Mouse (Mus musculus) heart, adult 18-20 months (tissue): ENCODE results near the gene Urb1. TPM values are rescaled to one million over a fixed set of nuclear protein-coding genes. Genes with fewer than 3 reads are reported as not detected.

ENCODE experiments used
- DNase-seq, 2 experiments: peaks; one replicate each; pipeline ENCODE4 v3.0.0; 2021 to 2022; ENCODE audit warnings: mixed read lengths in 1 of 2
- long read RNA-seq, 2 experiments: library from polyadenylated mRNA; stranded (forward); transcript quantifications; one replicate each; pipeline ENCODE4 v2.0.0; 2021
- total RNA-seq, 2 experiments: library from RNA; stranded (reverse); gene quantifications; 2 replicates each; pipeline ENCODE4 v1.2.3; 2021

Urb1 gene
- 1 to 10 TPM; 5.5 to 7.3 TPM for total RNA-seq
- long read RNA-seq, experiment 1, full-length matches to known transcripts, result 1 of 1 reads
- long read RNA-seq, experiment 1, partial matches to known transcripts, result 0 of 1 reads
- long read RNA-seq, experiment 1, other reads (novel, unspliced or antisense), result 0 of 1 reads
- long read RNA-seq, experiment 2, partial matches to known transcripts, result 1 of 1 reads
- long read RNA-seq, experiment 2, other reads (novel, unspliced or antisense), result 0 of 1 reads

DNA sequence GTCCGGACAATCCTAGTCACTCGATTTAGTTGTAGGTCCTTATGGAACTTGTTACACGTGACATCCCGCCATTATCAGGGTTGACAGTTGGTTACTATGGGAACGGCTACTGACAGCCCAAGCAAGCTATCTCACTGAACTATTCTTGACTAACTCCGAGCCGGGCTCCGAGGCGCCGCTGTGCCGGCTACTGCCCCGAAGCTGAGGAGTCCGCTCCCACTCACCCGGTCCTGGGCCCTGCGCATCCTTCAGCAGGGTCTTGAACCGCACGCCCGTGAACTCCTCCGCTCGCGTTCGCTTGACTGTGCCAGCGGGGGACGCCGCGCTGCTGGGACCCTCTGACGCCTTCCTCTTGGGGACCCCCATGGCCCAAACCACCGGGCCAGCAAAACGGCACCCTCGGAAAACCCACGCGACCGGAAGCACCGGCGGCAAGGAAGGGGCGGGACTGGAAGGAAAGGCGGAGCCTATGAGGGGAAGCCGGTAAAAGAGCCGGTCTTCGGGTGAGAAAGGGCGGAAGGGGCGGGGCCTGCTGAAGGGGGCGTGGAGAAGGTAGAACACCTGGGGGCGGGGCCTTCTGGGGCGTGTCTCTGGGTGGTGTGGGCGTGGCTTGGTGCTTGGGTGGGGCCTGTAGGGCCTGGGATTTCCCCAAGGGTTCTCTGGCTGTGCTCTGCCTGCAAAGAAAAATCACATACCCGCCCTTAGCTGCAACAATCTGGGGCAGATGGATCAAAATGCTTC lies at the start of gene Urb1:
Urb1 (minus strand) TSS at position 439 of the 741 bp plus-strand sequence.
- DNase-seq, result peak; percentile 98 to 100

DNA sequence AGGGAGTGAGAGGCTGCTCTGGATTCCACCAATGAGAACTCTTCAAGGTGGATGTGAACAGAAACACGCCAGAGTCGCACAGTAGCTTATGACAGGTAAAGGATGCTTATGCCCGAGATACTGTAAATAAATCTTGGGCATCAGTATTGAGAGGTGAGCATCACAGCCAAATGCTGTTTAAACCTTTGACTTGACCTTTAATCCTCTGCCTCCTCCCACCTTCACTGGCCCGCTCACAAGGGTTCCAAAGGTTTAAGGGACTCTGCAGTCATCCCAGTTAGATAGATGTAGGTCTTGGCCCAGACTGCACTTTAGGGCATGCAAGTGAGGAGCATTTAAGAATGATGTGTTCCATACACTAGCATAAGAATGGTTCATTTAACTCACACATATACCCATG lies 48.0 kb upstream of the Urb1 start:
- no peak for DNase-seq

DNA sequence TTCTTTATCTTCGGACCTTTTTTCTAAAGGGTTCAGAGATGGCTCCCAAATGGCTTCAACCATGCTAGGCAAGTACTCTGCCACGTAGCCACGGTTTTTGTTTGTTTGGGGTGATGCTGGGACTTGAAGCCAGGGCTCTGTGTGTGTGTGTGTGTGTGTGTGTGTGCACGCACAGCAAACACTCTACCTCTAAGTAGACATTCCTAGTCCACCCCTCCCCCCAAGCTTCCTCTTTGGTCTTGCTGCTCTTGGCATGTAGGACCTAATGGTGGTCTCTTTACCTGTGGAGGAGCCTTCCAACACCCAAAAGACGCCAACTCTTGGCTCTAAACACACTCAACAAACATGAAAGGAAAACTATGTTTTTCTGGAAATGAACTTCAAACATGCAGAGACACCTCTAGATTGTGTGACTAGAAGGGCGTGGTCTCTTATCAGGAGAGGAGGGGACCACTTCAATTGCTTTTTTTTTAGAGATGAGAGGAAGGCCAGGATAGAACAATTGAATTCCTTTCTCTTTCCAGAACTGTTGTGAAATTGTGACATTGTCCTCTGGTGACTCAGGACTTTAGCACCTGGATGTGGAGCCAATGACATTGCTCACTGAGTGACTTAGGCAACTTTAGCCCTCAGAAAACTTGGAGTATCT lies 46.5 kb upstream of the Urb1 start:
- DNase-seq, result no peak

- DNase-seq, result no peak
Measured at GRCm38 (mm10) chr16:90851621-90852334, 41.6 kb upstream of the Urb1 start.

DNA sequence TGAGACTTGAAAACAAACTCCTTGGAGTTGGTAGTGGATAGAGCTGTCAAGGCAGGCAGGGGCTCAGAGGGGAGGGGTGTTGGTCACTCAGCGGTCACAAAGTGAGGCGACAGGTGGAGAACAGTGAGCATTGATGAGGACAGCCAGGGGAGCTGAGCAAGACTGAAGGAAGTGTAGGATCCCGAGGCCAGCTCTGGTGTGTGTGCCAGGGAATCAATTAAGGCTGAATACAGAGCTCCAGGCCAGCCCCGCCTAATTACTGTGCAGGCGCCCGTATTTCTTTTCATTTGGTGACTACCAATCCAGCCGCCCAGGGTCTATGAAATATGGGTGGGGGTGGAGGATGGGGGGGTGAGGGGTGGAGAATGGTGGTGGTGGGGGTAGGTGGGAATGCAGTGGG lies 40.7 kb upstream of the Urb1 start:
- no peak for DNase-seq

- DNase-seq, result no peak
Measured at GRCm38 (mm10) chr16:90849262-90849661, 39.0 kb upstream of the Urb1 start.

DNA sequence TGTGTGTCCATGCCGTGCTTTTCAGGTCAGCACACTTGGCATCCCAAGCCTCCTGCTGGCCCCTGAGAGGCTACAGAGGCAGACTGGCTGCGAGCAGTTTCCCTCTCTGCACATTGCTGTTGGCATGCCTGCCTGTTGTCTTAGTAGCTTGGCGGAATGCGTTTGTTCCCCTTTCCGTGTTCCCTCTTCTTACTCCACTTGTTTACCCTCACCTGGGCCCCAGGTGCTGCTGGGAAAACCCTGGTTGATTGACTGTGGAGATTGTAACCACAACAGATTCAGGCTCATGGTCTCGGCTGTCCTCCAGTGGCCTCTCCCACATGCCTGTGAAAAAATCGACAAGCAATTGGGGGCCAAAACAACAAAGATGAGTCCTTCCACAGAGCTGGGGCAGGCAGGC lies 38.5 kb upstream of the Urb1 start:
- no peak for DNase-seq

GRCm38 (mm10) chr16:90845591-90845990 lies 35.4 kb upstream of the Urb1 start:
- DNase-seq, result no peak

DNA sequence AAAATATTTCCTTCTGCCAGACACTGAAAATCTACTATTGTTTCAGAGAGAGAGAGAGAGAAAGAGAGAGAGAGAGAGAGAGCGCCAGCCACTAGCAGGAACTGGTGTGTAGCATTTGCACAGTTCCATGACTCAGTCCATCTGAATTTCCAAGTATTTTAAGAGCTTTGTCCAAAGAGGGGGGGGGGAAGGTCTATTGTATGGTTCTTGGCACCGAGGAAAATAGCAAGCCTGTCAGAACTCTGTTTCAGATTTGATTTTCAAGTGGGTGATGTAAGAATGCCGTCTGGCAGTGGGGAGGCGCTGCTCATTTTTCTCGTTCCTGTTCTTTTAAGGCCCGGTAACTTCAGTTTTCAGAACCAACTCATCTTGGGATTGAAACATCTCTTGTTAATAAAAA lies 34.8 kb upstream of the Urb1 start:
- no peak for DNase-seq

- DNase-seq, result no peak
Measured at GRCm38 (mm10) chr16:90842164-90842563, 32.0 kb upstream of the Urb1 start.

DNA sequence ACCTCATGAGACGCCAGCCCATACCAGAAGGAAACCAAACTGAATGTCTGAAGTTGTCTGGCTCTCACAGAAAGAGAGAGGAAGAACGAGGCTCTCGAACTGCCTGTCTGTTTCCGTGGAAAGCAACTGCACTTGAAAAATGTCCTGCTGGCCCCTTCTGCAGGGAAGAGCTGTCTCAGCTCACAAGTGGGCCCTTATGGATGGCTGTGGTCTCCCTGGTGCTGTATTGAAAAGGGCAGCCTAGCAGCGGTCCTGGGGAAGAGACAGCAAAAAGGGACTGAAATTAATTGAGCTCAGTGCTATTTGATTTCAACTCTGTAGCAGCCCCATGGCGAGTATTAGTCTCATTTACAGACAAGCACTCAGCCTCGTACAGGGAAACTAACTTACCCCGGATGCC lies 27.2 kb upstream of the Urb1 start:
- no peak for DNase-seq

GRCm38 (mm10) chr16:90833041-90833791 lies 23.0 kb upstream of the Urb1 start:
- peak in 1 of 2 experiments; percentile 20 for DNase-seq

DNA sequence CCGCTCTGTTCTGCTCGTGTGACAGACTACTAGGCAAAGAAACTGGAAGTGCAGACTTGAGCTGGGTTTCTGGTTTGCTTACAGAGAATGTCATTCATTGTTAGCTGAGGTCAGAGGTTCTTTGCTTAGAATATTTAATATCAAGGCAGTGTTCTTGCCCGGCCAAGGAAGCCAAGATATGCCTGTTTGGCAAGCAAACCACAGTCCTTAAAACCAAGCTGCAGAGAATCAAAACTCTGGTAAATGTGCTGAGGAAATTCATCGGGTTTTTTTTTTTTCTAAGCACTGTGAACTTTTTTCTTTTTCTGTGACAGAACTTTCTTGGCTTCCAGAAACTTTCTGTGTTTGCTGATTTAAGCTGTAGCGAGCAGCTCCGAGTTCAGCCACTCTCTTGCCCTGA lies 22.3 kb upstream of the Urb1 start:
- no peak for DNase-seq

- peak; percentile 33 to 51 for DNase-seq
Measured at GRCm38 (mm10) chr16:90831676-90832075, 21.5 kb upstream of the Urb1 start.

DNA sequence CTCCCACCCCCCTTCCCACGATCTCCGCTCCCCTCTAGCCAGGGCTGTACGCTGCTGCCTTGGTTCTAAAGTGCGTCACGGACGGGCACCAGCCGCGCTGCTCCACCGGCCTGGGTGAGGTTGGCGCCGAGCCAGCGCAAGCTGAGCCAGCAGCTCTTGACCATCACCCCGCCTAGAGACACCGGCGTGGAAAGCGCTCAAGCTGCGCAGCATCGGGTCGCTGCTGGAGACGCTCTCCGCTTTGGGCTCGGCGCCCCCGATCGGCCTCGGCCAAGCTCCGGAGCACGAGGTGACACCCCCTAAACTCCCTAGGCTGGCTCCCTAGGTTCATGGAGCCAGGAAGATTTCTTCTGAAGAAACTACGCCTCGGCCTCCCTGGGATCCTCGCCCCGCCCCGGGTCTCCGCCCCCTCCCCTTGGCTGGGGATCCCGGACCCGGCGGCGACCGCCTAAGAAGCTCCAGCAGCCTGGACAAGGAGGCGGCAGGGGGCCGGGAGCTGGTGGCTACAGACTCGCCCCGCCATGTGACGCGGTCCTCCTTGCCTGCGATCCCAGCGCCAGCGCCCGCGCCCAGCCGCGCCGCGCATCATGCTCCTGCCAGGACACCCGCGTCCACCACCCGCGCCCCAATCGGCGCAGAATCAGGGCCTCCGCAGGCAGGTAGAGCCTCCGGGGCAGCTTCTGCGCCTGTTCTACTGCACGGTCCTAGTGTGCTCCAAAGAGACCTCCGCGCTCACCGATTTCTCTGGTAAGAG lies 20.6 kb upstream of the Urb1 start:
- DNase-seq, result peak; percentile 88 to 89

DNA sequence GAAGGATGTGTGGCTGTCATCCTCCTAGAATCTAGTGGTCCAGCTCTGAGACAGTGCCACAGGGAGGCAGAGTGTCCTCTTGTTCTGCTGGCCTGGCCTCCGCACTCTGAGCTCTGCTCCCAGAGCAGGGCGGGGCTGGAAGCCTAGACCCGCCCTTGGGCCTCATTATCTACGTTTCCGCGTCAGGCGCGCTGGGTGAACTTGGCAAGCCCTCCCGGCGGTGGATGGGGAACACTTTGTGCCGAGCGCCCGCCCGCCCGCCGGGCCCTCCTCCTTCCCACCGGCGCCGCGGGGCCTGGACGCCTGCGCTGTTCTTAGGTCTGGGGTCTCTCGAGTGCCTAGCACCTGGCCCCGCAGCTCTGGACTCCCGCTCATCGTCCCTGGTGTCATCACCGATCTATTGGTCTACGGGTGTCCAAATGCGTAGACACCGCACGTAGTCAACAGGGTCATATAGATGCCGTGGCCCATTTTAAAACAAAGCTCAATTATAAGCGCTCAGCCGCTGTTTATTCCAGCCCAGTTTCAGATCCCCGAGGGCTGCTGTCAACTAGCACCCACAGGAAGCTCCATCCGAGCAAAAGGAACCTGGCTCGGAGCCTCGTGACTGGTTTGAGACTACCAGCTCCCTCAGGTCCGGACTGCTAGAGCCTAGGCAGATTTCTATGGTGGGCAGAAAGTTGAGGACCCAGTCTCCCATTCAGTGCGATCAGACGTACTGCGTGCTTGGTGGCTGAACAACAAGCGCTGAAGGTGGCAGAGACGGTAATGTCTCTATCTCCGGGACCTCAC lies 19.9 kb upstream of the Urb1 start:
- peak; percentile 94 to 97 for DNase-seq

DNA sequence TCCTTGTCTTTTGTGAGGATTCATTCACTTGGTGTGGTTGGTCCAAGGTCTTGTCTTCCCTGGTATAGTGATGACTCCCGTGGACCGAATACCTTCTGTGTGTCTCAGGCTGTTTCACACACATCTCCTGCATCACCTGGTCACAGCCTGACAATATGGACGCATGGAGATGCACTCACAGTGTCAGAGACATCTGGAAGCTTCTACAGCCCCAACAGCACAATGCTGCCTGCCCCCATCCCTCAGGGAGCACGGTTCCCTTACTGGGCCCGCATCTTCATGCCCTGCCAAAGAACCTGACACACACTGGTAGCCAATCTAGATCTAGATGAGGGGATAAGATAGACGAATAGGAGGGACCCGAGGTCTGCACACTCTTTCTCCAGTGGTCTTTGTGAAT lies 18.9 kb upstream of the Urb1 start:
- DNase-seq, result no peak

DNA sequence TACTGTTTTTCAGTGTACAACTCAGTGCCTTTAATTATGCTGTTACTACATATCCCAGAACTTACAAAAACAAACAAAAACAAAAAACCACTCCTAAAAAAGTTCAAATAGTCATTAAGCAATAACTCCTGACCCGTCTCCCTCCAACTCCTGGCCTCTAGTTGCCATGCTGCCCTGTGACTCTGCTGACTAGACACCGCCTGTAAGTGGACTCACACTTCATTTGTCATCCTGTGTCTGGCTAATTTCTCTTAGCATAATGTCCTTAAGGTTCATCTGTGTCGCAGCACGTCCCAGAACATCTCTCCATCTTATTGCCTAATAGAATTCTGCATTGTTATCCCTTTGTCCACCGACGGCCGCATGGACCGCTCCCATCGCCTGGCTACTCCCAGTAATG lies 17.3 kb upstream of the Urb1 start:
- DNase-seq, result no peak

DNA sequence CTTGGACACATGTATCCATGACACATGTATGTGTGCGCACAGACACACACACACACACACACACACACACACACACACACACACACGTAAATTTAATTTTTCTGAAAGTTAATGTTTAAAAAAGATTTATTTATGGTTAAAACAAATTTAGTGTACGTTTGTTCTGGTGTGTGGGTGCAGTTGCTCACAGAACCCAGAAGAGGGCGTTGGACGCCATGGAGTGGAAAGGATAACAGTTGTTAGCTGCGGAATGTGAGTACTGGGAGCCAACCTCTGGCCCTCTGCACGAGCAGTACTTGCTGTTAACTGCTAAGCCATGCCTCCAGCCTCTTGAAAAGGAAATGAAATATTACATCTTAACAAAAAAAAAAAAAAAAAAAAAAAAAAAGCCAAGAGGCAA lies 16.2 kb upstream of the Urb1 start, which contains the start of gene Eva1c:
Eva1c (plus strand) TSS at position 263 of the 400 bp plus-strand sequence.
- no peak for DNase-seq

GRCm38 (mm10) chr16:90826041-90826440 lies 15.8 kb upstream of the Urb1 start:
- DNase-seq, result peak in 1 of 2 experiments; percentile 24
